Mouse (Mus musculus) stomach, embryonic 16.5 days (tissue): Measurements from ENCODE around the gene Vmn2r80. TPM values are rescaled to one million over a fixed set of nuclear protein-coding genes. Genes with fewer than 3 reads are reported as not detected.
"Not testable (repeated sequence)": the region's sequence is repeated elsewhere in the genome, so short reads cannot be mapped to it uniquely, and the experiment has no call there.

Experiments
- ATAC-seq: fragments of 200-750 bp; cut with Nextera tagmentation; 2 replicates; pipeline ENCODE4 v1.8.0; 2017; ENCODE audit warnings: moderate number of reproducible peaks, moderate TSS enrichment; ENCODE audit not compliant: insufficient read depth, low FRiP score
- H3K27ac ChIP-seq: fragments of 300-500 bp; sonication (generic); 2 replicates; pipeline ENCODE4 v1.5.1; 2014; ENCODE audit warnings: low read length
- H3K27me3 ChIP-seq: fragments of 300-500 bp; sonication (generic); 2 replicates; pipeline ENCODE4 v1.6.1; 2014; ENCODE audit warnings: low read length, control low read depth, mixed read lengths; ENCODE audit not compliant: control insufficient read depth, insufficient read depth
- H3K36me3 ChIP-seq: fragments of 300-500 bp; sonication (generic); 2 replicates; pipeline ENCODE4 v1.6.1; 2014; ENCODE audit warnings: low read length; ENCODE audit not compliant: control insufficient read depth, insufficient read depth
- H3K4me1 ChIP-seq: fragments of 300-500 bp; sonication (generic); 2 replicates; pipeline ENCODE4 v1.6.1; 2014; ENCODE audit warnings: low read length, control low read depth, mixed read lengths; ENCODE audit not compliant: control insufficient read depth, insufficient read depth
- H3K4me2 ChIP-seq: fragments of 300-500 bp; sonication (generic); 2 replicates; pipeline ENCODE4 v1.6.1; 2014; ENCODE audit warnings: low read depth, low read length, mixed read lengths
- H3K4me3 ChIP-seq: fragments of 300-500 bp; sonication (generic); replicated peaks from 2 replicates; pipeline ENCODE4 v1.5.1; 2014; ENCODE audit warnings: mild to moderate bottlenecking, low read length
- H3K9ac ChIP-seq: fragments of 300-500 bp; sonication (generic); 2 replicates; pipeline ENCODE4 v1.6.1; 2014; ENCODE audit warnings: low read length
- H3K9me3 ChIP-seq: fragments of 300-500 bp; sonication (generic); replicated peaks from 2 replicates; pipeline ENCODE4 v1.6.1; 2016; ENCODE audit warnings: low read length, control low read depth; ENCODE audit not compliant: control insufficient read depth
- WGBS: fragments of 180-500 bp; shearing (Covaris S2); extraction: QIAGEN DNeasy Blood & Tissue Kit; methylation state at CpG from one replicate; pipeline ENCODE4 v1.1.7; 2014; 5-methylcytosine and 5-hydroxymethylcytosine counted together
- polyA plus RNA-seq: library from polyadenylated mRNA; unstranded; fragments of >200 nt; fragmentation: Nextera tagmentation; extraction: Ambion mirVana; gene quantifications from 2 replicates; pipeline ENCODE4 v1.2.1, GENCODE M21; 2015

Vmn2r80 gene
- not detected in 2 replicates for polyA plus RNA-seq

GRCm38 (mm10) chr10:79148469-79148868, at the start of gene Vmn2r80:
TSS of gene Vmn2r80 (plus strand) at chr10:79148769.
- H3K36me3 ChIP-seq, H3K4me1 ChIP-seq, H3K4me3 ChIP-seq, ATAC-seq, H3K4me2 ChIP-seq, H3K27ac ChIP-seq, H3K27me3 ChIP-seq, H3K9me3 ChIP-seq, H3K9ac ChIP-seq: not testable (repeated sequence)
- 70% methylated on average over 4 of the region's 4 CpGs for WGBS

GRCm38 (mm10) chr10:79106325-79107282, 42.0 kb upstream of the Vmn2r80 start:
- Histone ChIP-seq H3K9me3 (no peaks in the 10 kb centered on the region), H3K27ac (no peak overlapping the region), H3K36me3 (no peaks in the 10 kb centered on the region), H3K27me3 (no peaks in the 10 kb centered on the region), H3K9ac (no peak overlapping the region), H3K4me1 (0 out of 2 replicates have a peak, but pooled peaks cover 4% of the 10 kb centered on the region), H3K4me3 (no peak overlapping the region), H3K4me2 (no peak overlapping the region)
- peak; percentile 62; the same call in 1 of the 2 replicates for ATAC-seq
- 39% methylated on average over 8 of the region's 8 CpGs for WGBS

- no peak for ATAC-seq
- H3K36me3 ChIP-seq: no peaks in the 10 kb centered on the region
- no peaks in the 10 kb centered on the region for H3K9me3 ChIP-seq
- no peak overlapping the region for H3K4me2 ChIP-seq
- H3K27me3 ChIP-seq: no peaks in the 10 kb centered on the region
- no peak overlapping the region for H3K4me3 ChIP-seq
- no peak overlapping the region for H3K9ac ChIP-seq
- H3K4me1 ChIP-seq: 0 out of 2 replicates have a peak, but pooled peaks cover 4% of the 10 kb centered on the region
- WGBS: 47% methylated on average over 2 of the region's 2 CpGs
- H3K27ac ChIP-seq: no peak overlapping the region
Observed at GRCm38 (mm10) chr10:79107531-79107930, 41.0 kb upstream of the Vmn2r80 start.

- no peak overlapping the region for H3K27ac ChIP-seq
- no peaks in the 10 kb centered on the region for H3K9me3 ChIP-seq
- ATAC-seq: no peak
- no peaks in the 10 kb centered on the region for H3K27me3 ChIP-seq
- no peak overlapping the region for H3K4me2 ChIP-seq
- no peak overlapping the region for H3K9ac ChIP-seq
- H3K36me3 ChIP-seq: no peaks in the 10 kb centered on the region
- H3K4me1 ChIP-seq: 0 out of 2 replicates have a peak, but pooled peaks cover 4% of the 10 kb centered on the region
- 74% methylated on average over 1 of the region's 1 CpGs for WGBS
- H3K4me3 ChIP-seq: no peak overlapping the region
Observed at GRCm38 (mm10) chr10:79109156-79109555, 39.4 kb upstream of the Vmn2r80 start.

- no peaks in the 10 kb centered on the region for H3K36me3 ChIP-seq
Observed at GRCm38 (mm10) chr10:79110482-79110881, 38.1 kb upstream of the Vmn2r80 start.

GRCm38 (mm10) chr10:79115085-79115484, 33.5 kb upstream of the Vmn2r80 start:
- no peak for ATAC-seq
- Histone ChIP-seq H3K27me3 (no peaks in the 10 kb centered on the region), H3K4me3 (no peak overlapping the region), H3K4me1 (peaks cover 3% of the 10 kb centered on the region; the same call in 1 of the 2 replicates), H3K9ac (no peak overlapping the region), H3K27ac (no peak overlapping the region), H3K36me3 (no peaks in the 10 kb centered on the region), H3K4me2 (no peak overlapping the region), H3K9me3 (no peaks in the 10 kb centered on the region)
- 47% methylated on average over 1 of the region's 1 CpGs for WGBS

More at GRCm38 (mm10) chr10:79110482-79110881, 38.1 kb upstream of the Vmn2r80 start:
- 85% methylated on average over 5 of the region's 5 CpGs for WGBS
- Histone ChIP-seq H3K27ac (no peak overlapping the region), H3K4me1 (0 out of 2 replicates have a peak, but pooled peaks cover 4% of the 10 kb centered on the region), H3K27me3 (no peaks in the 10 kb centered on the region), H3K9ac (no peak overlapping the region), H3K4me3 (no peak overlapping the region), H3K4me2 (no peak overlapping the region), H3K9me3 (no peaks in the 10 kb centered on the region)
- no peak for ATAC-seq

GRCm38 (mm10) chr10:79116125-79116849, 32.3 kb upstream of the Vmn2r80 start:
- peaks cover 3% of the 10 kb centered on the region; the same call in 1 of the 2 replicates for H3K4me1 ChIP-seq
- 20% methylated on average over 4 of the region's 4 CpGs for WGBS
- no peak overlapping the region for H3K9ac ChIP-seq
- no peaks in the 10 kb centered on the region for H3K36me3 ChIP-seq
- H3K27me3 ChIP-seq: no peaks in the 10 kb centered on the region
- H3K9me3 ChIP-seq: no peaks in the 10 kb centered on the region
- no peak overlapping the region for H3K4me3 ChIP-seq
- peak overlapping the region; percentile 70; the same call in 1 of the 2 replicates for H3K27ac ChIP-seq
- H3K4me2 ChIP-seq: 0 out of 2 replicates have a peak overlapping the region, but pooled peaks have one; percentile 13
- ATAC-seq: peak; percentile 75; the same call in 1 of the 2 replicates

GRCm38 (mm10) chr10:79151602-79152001, 3.0 kb downstream of the Vmn2r80 start:
- no peak for ATAC-seq
- no peaks in the 10 kb centered on the region for H3K36me3 ChIP-seq
- H3K9ac ChIP-seq: no peak overlapping the region
- no peak overlapping the region for H3K4me3 ChIP-seq
- H3K4me1 ChIP-seq: no peaks in the 10 kb centered on the region
- no peaks in the 10 kb centered on the region for H3K9me3 ChIP-seq
- H3K4me2 ChIP-seq: no peak overlapping the region
- H3K27me3 ChIP-seq: no peaks in the 10 kb centered on the region
- H3K27ac ChIP-seq: no peak overlapping the region

- H3K4me3 ChIP-seq, H3K27ac ChIP-seq, H3K4me2 ChIP-seq, H3K9ac ChIP-seq, H3K9me3 ChIP-seq, ATAC-seq, H3K27me3 ChIP-seq, H3K36me3 ChIP-seq, H3K4me1 ChIP-seq: not testable (repeated sequence)
- 62% methylated on average over 1 of the region's 1 CpGs for WGBS
Observed at GRCm38 (mm10) chr10:79199973-79200372, 51.4 kb downstream of the Vmn2r80 start.
